Mouse (Mus musculus) thymus, postnatal 14 days (tissue): ENCODE results near the gene Gm20388.

Experiments
- DNase-seq: peaks from one replicate; pipeline ENCODE4 v3.0.0; 2021

The Gm20388 gene

DNA sequence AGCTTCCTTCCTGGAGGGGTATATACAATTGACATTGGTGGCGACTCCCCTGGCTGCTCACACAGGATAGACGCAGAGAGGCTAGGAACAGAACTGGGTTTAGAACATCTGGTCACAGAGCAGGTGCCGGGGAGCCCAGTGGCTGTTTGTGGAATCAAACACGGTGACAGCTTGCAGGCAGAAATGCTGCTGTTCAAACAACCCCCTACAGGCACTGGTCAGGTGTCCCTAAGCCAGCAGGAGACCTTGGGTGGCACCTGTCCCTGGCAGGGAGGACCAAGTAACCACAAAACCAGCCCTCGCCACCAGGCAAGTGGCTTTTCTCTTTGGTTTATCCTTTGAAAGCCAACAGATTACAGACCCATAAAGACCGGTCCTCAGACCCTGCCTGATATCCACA is 2761.3 kb downstream of the Gm20388 start:
- no peak for DNase-seq

DNA sequence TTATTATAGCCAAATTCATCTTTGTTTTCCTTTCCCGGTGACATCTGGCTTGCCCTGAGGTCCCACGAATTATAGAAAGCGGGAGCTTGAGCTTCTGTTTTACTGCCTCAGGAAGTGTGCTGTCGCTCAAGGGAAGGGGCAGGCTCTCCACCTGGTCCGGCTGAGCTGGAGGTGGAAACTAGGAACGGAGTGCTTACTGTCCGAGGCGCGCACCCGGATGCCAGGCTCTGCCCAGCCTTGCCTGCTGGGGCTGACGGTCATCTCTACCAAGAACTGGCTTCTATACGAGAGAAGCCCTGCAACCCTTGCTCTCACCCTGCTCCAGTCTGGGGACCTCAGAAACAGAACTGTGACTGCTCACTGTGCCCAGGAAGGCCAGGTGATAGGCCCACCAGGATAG is 2763.3 kb downstream of the Gm20388 start:
- DNase-seq = no peak

DNA sequence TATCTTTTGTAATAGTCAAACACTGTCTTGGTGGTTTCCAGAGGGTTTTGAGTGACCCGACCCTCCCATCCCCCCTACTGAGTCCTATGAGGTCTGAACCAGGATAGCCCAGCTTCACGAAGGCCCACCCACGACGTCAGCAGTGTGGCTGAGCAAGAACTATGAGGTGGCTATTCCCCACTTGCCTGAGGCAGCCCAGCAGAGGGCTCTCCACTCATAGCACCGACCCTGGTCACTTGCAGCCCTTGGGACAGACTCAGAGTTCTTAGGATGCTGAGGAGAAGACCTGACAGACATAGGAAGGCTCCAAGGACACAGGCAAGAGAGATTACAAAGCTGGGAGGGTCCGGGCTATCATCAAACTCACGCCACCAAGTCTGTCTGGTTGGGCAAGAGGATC is 2764.4 kb downstream of the Gm20388 start:
- DNase-seq = no peak

DNA sequence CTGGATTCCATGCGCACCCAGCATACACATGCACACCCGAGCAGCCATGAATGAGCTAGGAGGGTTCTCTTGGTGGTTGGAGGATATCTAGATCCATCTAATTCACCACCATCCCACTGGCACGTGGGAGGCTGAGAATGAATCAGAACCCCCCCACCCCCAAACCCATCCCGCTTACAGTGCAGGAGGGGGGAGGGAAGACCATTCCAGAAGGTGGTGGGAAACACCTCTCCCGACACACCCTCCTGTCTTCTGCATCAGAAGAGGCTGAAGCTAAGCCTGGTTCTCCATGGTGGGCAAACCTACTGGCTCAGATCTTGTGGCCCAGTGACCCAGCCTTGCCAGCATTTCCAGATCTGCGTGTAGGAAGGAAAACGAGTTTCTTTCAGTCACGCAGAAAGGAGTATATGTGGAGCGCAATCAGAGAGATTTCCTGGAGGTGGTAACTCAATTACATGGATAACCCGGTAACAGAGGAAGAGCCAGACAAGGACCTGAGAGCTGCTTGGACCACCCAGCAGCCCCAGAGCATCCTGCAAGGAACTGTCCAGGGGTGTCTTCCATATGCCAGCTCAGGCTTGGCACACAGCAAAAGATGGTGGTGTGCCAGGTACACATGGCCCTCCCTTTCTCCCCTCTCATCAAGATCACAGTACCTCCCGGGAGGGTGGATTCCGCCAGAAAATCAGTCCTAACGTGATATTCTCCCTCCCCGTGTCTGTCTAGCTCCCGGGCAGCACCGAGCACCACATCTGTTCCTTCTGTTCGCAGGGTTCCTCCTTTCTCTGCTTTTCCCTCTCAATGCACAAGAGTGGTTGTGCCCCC is 2765.2 kb downstream of the Gm20388 start:
- no peak for DNase-seq

DNA sequence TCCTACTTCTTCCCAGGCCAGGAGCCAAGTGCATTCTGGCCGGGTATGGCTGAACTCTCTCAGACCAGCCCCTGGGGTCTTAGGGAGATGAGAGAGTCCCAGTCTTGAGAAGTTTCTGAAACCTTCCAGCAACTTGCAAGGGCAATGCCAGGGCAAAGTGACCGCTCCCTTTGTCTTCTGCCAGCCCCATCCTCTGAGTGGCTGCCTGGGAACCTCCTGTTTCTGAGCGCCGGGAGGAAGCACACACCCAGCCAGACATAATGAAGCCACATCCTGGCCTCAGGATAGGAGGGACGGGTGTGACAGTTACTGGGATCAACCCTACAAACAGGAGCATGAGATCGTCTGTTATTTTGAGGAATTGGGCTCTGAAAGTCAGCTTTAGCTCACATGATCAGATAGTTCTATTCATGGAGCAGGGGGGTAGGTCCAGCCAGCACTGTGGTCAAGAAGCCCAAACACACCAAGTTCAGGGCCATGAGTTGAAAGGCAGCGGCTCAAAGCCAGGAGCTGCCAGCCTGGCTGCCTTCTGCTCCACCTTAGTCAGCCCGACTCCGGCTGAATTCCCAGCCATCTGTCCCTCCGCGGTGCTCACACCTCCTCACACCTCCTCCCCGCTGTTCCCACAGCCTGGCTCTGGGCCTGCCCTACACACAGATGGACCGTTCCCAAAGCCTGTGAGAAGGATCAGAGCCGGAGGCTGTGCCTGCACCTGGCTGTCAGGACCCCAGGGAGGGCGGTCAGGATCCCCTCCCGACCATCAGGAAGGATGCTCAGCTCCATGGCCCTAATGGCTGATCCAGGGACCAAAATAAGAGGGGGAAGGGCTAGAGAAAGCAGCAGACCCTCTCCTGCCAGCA is 2766.2 kb downstream of the Gm20388 start:
- peak; percentile 38 for DNase-seq

DNA sequence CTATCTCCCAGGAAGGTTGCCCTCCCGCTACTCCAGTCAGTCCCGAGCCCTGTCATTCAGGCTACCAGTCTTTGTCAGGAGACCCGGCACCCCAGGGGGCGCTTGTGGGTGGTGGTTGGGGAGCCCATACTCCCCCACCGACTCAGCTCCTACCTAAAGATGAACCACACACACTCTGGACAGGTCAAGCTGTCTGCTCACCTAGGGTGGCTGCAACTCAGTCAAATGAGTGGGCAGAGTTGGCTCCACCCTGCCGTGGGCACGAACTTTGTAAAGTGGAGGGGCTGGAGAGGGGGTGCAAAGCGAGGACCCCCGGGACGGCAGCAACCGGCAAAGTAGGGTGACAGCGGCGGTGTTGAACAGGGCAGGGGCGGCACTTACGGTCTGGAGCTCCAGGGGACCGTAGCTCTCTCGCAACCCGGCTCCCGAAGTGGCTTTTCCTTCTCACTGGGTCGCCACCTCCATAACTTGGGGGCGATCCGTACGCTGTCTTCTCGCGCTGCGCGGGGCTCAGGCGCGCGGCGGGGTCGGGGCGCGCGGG is 2766.9 kb downstream of the Gm20388 start:
- DNase-seq = peak; percentile 91

- DNase-seq = peak; percentile 96
Measured at GRCm38 (mm10) chr8:122678061-122678895, 2767.6 kb downstream of the Gm20388 start.

GRCm38 (mm10) chr8:122678896-122679210 is 2768.2 kb downstream of the Gm20388 start:
- DNase-seq = no peak

DNA sequence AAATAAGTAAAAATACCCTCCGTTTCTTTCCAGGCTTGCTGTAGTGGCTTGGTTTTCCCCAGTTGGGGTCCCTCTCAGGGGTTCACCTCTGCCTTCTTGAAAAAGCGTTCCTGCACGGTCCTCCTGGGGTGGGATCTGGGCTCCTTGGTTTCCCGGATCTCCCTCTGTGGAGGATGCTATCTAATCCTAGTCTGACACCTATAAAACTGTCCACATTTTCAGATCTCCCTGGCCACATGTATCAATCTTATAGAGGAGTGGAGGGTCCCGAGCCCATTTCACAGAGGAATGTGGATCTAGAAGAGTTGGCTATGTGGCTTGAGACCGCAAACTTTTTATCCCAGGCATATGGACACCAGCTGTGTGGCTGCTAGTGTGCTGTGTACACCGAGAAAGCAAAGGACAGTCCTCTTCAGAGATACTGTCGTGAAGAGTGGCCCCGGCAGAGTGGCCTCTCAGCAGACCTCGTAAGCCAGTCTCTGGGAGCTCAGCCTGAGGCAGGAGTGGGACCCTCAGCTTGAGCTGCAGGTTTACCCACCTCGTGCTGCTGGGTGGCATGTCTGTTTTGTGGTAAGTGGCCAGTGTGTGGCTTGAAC is 2768.8 kb downstream of the Gm20388 start:
- DNase-seq = no peak

- DNase-seq = peak; percentile 57
Measured at GRCm38 (mm10) chr8:122680171-122680570, 2769.5 kb downstream of the Gm20388 start.

DNA sequence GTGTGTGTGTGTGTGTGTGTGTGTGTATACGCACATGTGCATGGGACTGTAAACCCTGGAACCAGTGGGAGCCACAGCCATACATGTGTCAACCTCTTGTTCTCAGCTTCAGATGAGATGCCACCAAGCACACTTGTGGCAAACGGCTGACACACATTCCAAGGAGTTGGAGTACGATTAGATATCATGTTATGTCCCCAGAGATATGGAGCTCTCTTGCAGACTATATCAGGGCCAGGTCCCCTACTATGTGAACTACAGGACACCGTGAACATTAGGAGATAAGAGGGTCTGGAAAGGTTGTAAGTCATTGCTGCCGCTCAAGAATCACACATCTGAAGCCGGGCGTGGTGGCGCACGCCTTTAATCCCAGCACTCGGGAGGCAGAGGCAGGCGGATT is 2772.2 kb downstream of the Gm20388 start:
- DNase-seq = no peak

DNA sequence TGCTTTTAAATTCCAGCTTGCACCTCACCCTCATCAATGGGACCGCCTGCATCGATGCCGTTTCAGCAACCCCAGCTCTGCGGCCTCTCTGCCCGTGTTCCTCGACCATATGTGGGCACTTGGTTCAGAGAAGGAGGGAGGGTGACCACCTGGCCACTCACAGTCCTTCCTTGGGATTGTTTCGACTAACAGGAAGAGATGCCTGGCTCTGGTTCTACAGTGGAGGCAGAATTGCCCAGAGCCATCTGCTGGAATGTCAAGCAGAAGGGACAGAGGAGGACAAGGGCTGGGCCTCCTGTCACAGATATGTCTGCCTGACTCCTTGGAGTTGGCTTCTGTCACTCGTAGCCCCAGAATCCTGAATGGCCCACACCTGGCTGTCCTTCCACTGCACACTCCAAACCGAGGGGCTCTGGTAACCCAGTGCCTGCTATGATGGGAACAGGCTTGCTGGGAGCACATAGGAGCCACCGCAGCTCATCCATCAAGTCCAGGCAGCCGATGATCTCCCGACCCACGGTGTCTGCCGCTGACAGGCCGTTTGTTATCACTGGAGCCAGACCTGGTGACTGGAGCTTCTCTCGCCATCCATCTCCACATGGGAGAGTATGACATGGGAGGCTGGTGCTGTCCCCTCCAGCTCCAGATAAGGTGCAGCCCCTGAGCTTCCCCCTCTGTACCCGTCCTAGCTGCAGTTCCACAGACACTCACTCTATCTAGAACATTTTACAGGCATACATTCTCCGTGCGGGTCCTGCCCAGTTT is 2774.6 kb downstream of the Gm20388 start:
- no peak for DNase-seq

DNA sequence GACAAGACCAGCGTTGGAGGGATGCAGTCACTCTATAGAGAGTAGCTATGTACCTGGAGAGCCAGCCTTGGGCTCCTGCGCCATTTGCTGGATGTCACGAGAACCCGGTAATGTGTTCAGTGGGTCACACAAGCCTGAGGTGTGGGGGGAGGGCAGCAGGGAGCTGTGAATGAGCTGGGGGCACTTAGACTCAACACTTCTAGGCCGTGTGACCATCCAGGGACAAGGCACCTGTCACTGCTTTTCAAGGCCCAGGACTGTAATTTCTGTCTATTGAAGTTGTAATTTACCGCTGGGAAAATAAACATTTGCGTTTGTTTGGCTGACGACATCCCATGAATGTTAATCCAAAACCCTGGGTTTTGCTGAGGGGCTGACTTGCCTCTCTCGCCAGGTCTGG is 2776.2 kb downstream of the Gm20388 start:
- no peak for DNase-seq

DNA sequence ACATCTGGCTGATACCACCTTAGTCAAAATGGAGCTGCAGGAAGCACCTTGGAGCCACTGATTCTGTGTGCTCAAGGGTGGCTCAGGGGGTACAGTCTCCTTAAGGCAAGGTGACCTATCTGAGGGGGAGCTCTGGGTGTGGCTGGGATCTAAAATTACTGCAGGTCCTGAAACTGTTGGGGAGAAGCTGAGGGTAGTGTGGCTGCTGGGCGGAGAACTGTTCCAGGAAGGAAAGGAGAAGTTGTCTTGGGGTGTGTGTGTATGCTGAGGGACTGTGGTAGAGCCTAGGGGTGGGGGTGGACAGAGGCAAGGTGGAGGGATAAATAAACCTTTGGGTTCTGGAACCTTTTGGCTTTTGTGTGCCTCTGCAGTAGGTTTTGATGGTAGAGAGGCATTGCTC is 2778.7 kb downstream of the Gm20388 start:
- DNase-seq = no peak

GRCm38 (mm10) chr8:122691018-122691417 is 2780.4 kb downstream of the Gm20388 start:
- no peak for DNase-seq

GRCm38 (mm10) chr8:122692152-122692551 is 2781.5 kb downstream of the Gm20388 start:
- no peak for DNase-seq

DNA sequence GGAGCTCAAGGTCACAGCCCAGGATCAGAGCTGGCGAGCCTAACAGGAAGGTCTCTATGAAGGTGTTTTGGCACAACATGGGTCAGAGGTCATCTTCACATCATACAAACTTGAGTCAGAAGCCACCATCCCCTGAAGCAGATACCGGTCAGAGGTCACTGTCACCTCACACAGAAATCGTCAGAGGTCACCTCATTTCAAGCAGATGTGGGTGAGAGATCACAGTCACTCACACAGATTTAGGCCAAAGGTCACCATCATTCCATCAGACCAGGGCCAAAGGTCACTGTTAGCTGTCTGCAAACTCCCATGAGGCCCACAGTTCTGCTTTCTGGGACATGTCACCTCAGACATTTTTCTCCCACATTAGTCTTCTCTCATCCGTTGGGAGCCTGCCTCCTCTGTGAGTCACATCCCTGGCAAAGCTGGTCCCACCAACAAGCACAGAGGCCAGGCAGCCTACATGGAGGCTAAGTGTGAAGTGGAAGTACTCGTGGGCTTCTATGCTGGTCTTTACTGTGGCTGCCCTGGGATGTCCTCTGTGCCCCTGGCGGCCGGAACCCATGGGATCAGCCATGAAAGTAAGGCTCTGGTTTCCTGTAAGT is 2784.9 kb downstream of the Gm20388 start:
- no peak for DNase-seq

GRCm38 (mm10) chr8:122697181-122697581 is 2786.5 kb downstream of the Gm20388 start:
- peak; percentile 68 for DNase-seq

- DNase-seq = peak; percentile 50
Measured at GRCm38 (mm10) chr8:122697586-122697985, 2786.9 kb downstream of the Gm20388 start.

DNA sequence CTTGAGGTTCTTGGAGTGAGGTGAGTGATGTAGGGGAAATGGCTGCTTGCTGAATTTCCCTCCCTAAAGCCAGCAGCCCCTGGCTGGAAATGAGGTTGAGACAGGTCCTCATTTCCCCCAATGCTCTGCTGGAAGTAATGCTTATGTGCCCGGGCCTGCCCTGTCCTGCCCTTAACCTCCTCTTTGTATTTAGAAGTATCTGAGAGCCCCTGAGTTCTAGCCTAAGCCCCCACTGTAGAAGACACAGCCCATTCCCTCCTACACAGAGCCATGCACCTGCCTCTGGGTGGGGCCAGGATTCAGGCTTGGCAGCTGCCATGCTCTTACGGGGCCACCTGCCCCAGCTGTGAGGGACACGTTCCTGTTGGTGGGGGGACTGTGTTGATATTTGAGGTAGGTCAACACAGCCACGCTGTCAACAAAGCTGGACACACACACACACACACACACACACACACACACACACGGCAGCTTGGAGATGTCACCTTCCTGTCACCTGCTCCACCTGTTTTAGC is 2787.7 kb downstream of the Gm20388 start:
- DNase-seq = peak; percentile 85

GRCm38 (mm10) chr8:122699005-122699492 is 2788.4 kb downstream of the Gm20388 start, which contains the start of gene Cbfa2t3:
TSS of gene Cbfa2t3 (minus strand) at chr8:122699109.
- DNase-seq = peak; percentile 85
